Mouse (Mus musculus): ENCODE data around the gene Mrgpra2b. TPM values are rescaled to one million over a fixed set of nuclear protein-coding genes. Genes with fewer than 3 reads are reported as not detected.
"Not testable (repeated sequence)": the region's sequence is repeated elsewhere in the genome, so short reads cannot be mapped to it uniquely, and the experiment has no call there.

Gene Mrgpra2b
- not detected in 2 replicates for polyA plus RNA-seq (2015; fragmentation: Nextera tagmentation; extraction: Ambion mirVana)

DNA sequence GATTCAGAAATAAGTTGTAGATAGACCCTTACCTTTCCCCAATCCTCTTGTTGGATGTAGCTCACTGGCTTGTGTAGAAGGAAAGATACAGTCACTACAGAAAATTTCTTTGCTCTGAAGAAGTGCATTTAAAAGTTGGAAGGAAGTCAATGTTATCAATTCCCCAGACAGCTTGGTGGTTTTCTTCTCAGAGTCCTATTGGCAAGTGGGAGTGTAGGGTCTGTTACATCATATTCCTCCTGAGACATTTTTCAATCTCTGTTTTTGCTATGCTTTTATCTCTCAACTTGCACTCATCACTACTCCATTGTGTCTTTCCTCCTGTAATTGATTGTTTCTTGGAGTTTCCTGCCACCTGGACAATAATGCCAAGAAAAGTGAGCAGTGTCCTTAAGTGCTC is at the start of gene Mrgpra2b:
Gene Mrgpra2b, minus strand, starts transcription at position 101 of the 400 bp plus-strand sequence.
- no peak within 1 kb of the TSS for H3K9ac ChIP-seq

DNA sequence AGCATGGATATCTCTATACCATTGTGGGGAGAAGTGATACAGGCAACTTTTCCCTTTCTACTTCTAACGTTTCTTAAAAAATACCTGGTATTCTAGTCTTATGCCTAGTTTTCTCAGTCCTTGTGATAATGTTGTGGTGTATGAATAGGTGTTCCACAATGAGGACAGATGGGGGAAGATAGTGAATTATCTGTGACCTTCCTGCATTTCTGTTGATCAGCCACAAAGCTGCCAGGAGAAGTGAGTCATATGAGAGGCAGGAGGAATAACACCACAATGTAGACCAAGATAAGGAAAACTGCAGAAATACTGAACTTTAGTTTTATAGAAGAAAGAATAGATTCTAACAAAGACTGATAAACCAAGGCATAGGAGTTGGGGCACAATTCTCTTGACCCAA is 12.3 kb downstream of the Mrgpra2b start:
- Histone ChIP-seq H3K27me3 (no peaks in the 10 kb centered on the region), H3K9ac (no peak overlapping the region), H3K4me1 (no peaks in the 10 kb centered on the region), H3K4me2 (replicated peaks) (no peak overlapping the region), H3K36me3 (no peaks in the 10 kb centered on the region), H3K4me3 (no peak overlapping the region), H3K9me3 (peaks cover 40% of the 10 kb centered on the region), H3K27ac (no peak overlapping the region)
- ATAC-seq (ENCODE audit: low FRiP score, low read depth) = no peak
- WGBS = 84% methylated on average over 1 of the region's 1 CpGs

More for the DNA sequence above, at the start of gene Mrgpra2b:
- Histone ChIP-seq H3K27ac (no peak within 1 kb of the TSS), H3K4me3 (no peak within 1 kb of the TSS), H3K4me2 (replicated peaks) (no peak within 1 kb of the TSS), H3K9me3 (peaks cover 30% of the 10 kb centered on the region), H3K4me1 (no peaks in the 10 kb centered on the region), H3K27me3 (no peaks in the 10 kb centered on the region), H3K36me3 (no peaks in the 10 kb centered on the region)
- no peak for ATAC-seq (ENCODE audit: low FRiP score, low read depth)

DNA sequence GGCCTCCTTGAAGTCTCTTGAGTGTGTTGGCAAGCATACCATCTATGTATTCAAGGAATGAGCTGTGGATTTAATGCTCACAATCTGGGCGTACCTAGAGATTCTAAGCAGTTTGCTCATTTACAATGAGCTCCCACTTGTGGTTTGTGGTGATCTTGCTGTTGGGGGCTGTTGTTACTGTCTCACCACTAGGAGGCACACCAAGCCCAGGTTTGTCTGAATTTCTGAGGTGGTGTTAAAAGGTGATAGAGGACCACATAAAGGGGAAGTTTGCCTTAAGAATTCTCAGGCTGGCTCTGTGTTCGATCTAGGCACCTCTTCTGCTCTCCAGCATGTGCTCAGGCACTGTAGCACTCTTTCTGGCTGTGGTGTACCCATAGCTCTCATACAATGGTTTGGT is 13.6 kb downstream of the Mrgpra2b start:
- no peaks in the 10 kb centered on the region for H3K4me1 ChIP-seq
- no peak overlapping the region for H3K4me3 ChIP-seq
- no peak overlapping the region for H3K9ac ChIP-seq
- WGBS = 72% methylated on average over 2 of the region's 2 CpGs
- peaks cover 34% of the 10 kb centered on the region for H3K9me3 ChIP-seq
- no peaks in the 10 kb centered on the region for H3K27me3 ChIP-seq
- H3K36me3 ChIP-seq = no peaks in the 10 kb centered on the region
- ATAC-seq (ENCODE audit: low FRiP score, low read depth) = no peak
- no peak overlapping the region for H3K4me2 ChIP-seq (replicated peaks)
- no peak overlapping the region for H3K27ac ChIP-seq

DNA sequence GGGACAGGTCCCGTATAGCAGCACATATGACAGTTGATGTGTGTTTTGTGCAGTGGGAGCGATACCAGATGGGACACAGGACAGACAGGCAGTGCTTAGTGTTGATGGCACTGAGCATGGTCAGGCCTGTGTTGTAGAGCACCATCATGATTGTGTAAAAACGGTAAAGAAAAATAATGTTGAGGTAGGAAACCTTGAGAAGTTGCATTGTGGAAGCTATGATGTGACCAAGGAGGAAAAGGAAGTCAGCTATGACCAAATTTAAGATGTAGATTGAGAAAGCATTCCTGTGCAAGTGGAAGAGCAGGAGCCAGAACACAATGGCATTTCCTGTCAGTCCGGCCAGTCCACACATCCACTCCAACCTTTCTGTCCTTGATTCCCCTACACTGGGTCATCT is 25.7 kb downstream of the Mrgpra2b start:
- ATAC-seq (ENCODE audit: low FRiP score, low read depth) = no peak
- WGBS = 83% methylated on average over 4 of the region's 4 CpGs
- H3K27me3 ChIP-seq = no peaks in the 10 kb centered on the region

DNA sequence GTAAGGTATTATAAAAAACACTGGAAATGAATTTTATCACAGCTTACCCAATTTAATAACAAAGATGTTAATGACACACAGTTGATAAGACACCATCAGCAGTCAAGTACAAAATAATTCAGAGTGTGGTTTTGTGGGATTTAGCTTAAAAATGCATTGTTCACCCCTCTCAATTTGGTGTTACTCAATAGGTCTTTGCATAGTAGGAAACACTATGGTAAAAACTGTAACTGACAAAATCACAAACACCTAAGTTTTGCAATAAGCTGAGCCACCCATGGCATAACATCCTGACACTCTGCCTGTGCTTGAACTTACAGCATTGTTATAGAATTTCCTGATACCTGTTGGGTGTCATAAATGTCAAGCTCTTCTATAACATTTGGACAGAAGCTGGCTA is 37.4 kb downstream of the Mrgpra2b start:
- not testable (repeated sequence) for H3K9me3 ChIP-seq; H3K9ac ChIP-seq; H3K27me3 ChIP-seq; H3K27ac ChIP-seq; H3K4me1 ChIP-seq; H3K36me3 ChIP-seq; ATAC-seq (ENCODE audit: low FRiP score, low read depth); H3K4me2 ChIP-seq (replicated peaks); H3K4me3 ChIP-seq

More for the DNA sequence above, 25.7 kb downstream of the Mrgpra2b start:
- Histone ChIP-seq H3K4me3 (no peak overlapping the region), H3K9me3 (peaks cover 22% of the 10 kb centered on the region), H3K4me2 (replicated peaks) (no peak overlapping the region), H3K36me3 (no peaks in the 10 kb centered on the region), H3K4me1 (no peaks in the 10 kb centered on the region), H3K9ac (no peak overlapping the region), H3K27ac (no peak overlapping the region)

DNA sequence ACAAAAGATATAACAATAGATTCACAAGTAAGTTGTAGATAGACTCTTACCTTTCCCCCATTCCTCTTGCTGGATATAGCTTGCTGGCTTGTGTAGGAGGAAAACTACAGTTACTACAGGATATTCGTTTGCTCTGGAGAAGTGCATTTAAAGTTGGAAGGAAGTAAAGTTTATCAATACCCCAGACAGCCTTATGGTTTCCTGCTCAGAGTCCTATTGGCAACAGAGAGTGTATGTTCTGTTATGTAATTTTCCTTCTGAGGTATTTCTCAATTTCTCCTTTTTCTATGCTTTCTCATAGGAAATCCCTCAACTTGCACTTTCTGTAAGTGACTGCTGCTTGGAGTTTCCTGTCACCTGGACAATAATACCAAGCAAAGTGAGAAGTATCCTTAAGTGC is 39.2 kb downstream of the Mrgpra2b start:
- ATAC-seq (ENCODE audit: low FRiP score, low read depth); H3K9ac ChIP-seq: not testable (repeated sequence)
- WGBS = no CpG with 5 or more reads among the region's 1 CpGs

DNA sequence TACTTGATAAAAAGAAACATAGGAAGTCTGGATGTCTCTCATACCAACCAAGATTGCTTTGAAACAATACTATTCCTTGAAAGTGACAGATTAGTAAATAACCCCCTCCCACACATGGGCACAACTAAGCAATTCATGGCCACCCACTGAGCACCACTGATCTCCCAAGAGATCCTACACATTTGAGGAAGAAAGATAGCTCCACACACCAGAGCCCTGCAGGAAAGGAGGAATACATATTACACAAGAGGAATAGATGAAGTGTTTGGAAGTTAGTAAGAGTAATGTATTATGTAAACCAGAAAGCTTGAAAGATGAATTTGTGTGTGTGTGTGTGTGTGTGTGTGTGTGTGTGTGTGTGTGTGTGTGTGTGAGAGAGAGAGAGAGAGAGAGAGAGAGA is 45.5 kb downstream of the Mrgpra2b start:
- H3K27me3 ChIP-seq; H3K36me3 ChIP-seq; H3K9me3 ChIP-seq; H3K4me1 ChIP-seq; H3K4me3 ChIP-seq; H3K27ac ChIP-seq; H3K4me2 ChIP-seq (replicated peaks); H3K9ac ChIP-seq; ATAC-seq (ENCODE audit: low FRiP score, low read depth): not testable (repeated sequence)

More for the DNA sequence above, 39.2 kb downstream of the Mrgpra2b start:
- not testable (repeated sequence) for H3K36me3 ChIP-seq; H3K4me2 ChIP-seq (replicated peaks); H3K27ac ChIP-seq; H3K9me3 ChIP-seq; H3K27me3 ChIP-seq; H3K4me3 ChIP-seq; H3K4me1 ChIP-seq

DNA sequence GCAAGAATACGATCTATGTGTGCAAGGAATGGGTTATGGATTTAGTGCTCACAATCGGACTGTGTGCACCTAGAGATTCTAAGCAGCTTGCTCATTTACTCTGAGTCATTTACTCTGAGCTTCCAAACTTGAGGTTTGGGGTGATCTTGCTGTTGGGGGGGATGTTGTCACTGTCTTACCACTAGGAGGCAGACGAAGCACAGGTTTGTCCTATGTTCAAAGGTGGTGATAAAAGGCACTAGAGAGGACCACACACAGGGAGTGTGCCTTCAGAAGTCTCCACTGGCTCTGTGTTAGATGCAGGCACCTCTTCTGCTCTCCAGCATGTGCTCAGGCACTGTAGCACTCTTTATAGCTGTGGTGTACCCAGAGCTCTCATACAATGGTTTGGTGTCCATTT is 54.8 kb downstream of the Mrgpra2b start:
- H3K4me2 ChIP-seq (replicated peaks); H3K4me1 ChIP-seq; H3K27ac ChIP-seq; H3K9ac ChIP-seq; ATAC-seq (ENCODE audit: low FRiP score, low read depth); H3K9me3 ChIP-seq; H3K4me3 ChIP-seq; H3K27me3 ChIP-seq; H3K36me3 ChIP-seq: not testable (repeated sequence)
- 65% methylated on average over 2 of the region's 3 CpGs for WGBS

DNA sequence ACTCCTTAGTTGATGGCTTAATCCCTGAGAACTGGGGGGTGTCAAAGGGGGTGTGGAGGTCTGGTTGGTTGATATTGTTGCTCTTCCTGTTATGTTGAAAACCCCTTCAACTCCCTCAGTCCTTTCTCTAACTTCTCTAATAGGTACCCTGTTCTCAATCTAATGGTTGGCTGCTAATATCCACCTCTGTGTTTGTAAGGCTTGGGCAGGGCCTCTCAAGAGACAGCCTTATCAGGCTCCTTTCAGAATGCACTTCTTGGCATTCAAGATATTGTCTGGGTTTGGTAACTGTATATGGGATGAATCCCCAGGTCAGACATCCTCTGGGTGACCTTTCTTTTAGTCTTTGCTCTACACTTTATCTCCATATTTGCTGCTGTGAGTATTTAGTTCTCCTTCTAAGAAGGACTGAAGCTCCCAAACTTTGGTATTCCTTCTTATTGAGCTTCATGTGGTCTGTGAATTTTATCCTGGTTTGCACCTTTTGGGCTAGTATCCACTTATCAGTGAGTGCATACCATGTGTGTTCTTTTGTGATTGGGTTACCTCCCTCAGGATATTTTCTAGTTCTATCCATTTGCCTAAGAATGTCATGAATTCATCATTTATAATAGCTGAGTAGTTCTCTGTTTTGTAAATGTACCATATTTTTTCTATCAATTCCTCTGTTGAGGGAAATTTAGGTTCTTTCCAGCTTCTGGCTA is 63.2 kb downstream of the Mrgpra2b start:
- H3K4me1 ChIP-seq; ATAC-seq (ENCODE audit: low FRiP score, low read depth); H3K9ac ChIP-seq; H3K27ac ChIP-seq; H3K4me3 ChIP-seq; H3K36me3 ChIP-seq; H3K4me2 ChIP-seq (replicated peaks); H3K9me3 ChIP-seq; H3K27me3 ChIP-seq: not testable (repeated sequence)

DNA sequence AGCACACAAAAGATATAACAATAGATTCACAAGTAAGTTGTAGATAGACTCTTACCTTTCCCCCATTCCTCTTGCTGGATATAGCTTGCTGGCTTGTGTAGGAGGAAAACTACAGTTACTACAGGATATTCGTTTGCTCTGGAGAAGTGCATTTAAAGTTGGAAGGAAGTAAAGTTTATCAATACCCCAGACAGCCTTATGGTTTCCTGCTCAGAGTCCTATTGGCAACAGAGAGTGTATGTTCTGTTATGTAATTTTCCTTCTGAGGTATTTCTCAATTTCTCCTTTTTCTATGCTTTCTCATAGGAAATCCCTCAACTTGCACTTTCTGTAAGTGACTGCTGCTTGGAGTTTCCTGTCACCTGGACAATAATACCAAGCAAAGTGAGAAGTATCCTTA is 76.6 kb downstream of the Mrgpra2b start, which contains the start of gene Mrgpra2a:
Gene Mrgpra2a, minus strand, starts transcription at position 125 of the 400 bp plus-strand sequence.
- not testable (repeated sequence) for H3K9ac ChIP-seq; H3K4me3 ChIP-seq; H3K9me3 ChIP-seq; ATAC-seq (ENCODE audit: low FRiP score, low read depth); H3K27me3 ChIP-seq; H3K4me2 ChIP-seq (replicated peaks); H3K36me3 ChIP-seq; H3K4me1 ChIP-seq; H3K27ac ChIP-seq
- WGBS = no CpG with 5 or more reads among the region's 1 CpGs

DNA sequence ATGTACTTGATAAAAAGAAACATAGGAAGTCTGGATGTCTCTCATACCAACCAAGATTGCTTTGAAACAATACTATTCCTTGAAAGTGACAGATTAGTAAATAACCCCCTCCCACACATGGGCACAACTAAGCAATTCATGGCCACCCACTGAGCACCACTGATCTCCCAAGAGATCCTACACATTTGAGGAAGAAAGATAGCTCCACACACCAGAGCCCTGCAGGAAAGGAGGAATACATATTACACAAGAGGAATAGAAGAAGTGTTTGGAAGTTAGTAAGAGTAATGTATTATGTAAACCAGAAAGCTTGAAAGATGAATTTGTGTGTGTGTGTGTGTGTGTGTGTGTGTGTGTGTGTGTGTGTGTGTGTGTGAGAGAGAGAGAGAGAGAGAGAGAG is 82.9 kb downstream of the Mrgpra2b start:
- not testable (repeated sequence) for H3K9ac ChIP-seq; H3K4me3 ChIP-seq; ATAC-seq (ENCODE audit: low FRiP score, low read depth)

DNA sequence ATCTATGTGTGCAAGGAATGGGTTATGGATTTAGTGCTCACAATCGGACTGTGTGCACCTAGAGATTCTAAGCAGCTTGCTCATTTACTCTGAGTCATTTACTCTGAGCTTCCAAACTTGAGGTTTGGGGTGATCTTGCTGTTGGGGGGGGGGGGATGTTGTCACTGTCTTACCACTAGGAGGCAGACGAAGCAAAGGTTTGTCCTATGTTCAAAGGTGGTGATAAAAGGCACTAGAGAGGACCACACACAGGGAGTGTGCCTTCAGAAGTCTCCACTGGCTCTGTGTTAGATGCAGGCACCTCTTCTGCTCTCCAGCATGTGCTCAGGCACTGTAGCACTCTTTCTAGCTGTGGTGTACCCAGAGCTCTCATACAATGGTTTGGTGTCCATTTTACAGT is 92.2 kb downstream of the Mrgpra2b start:
- H3K27me3 ChIP-seq; H3K4me2 ChIP-seq (replicated peaks); H3K4me3 ChIP-seq; ATAC-seq (ENCODE audit: low FRiP score, low read depth); H3K9ac ChIP-seq; H3K36me3 ChIP-seq; H3K4me1 ChIP-seq; H3K9me3 ChIP-seq; H3K27ac ChIP-seq: not testable (repeated sequence)
- WGBS = 36% methylated on average over 1 of the region's 2 CpGs

More for the DNA sequence above, 82.9 kb downstream of the Mrgpra2b start:
- not testable (repeated sequence) for H3K9me3 ChIP-seq; H3K27me3 ChIP-seq; H3K36me3 ChIP-seq; H3K4me1 ChIP-seq; H3K27ac ChIP-seq; H3K4me2 ChIP-seq (replicated peaks)

DNA sequence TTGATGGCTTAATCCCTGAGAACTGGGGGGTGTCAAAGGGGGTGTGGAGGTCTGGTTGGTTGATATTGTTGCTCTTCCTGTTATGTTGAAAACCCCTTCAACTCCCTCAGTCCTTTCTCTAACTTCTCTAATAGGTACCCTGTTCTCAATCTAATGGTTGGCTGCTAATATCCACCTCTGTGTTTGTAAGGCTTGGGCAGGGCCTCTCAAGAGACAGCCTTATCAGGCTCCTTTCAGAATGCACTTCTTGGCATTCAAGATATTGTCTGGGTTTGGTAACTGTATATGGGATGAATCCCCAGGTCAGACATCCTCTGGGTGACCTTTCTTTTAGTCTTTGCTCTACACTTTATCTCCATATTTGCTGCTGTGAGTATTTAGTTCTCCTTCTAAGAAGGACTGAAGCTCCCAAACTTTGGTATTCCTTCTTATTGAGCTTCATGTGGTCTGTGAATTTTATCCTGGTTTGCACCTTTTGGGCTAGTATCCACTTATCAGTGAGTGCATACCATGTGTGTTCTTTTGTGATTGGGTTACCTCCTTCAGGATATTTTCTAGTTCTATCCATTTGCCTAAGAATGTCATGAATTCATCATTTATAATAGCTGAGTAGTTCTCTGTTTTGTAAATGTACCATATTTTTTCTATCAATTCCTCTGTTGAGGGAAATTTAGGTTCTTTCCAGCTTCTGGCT is 100.7 kb downstream of the Mrgpra2b start:
- H3K4me2 ChIP-seq (replicated peaks); H3K4me1 ChIP-seq; H3K9me3 ChIP-seq; H3K27me3 ChIP-seq; H3K4me3 ChIP-seq; H3K36me3 ChIP-seq; H3K27ac ChIP-seq; H3K9ac ChIP-seq; ATAC-seq (ENCODE audit: low FRiP score, low read depth): not testable (repeated sequence)
